Mouse (Mus musculus) monocyte, adult 2 months (primary cell): Measurements from ENCODE around the gene Prps1l3.

Experiments
- DNase-seq, 2 experiments: peaks; one replicate each; pipeline ENCODE4 v3.0.0; 2022; ENCODE audit warnings: low spot score in 2 of 2, low read depth in 1 of 2

Gene Prps1l3

DNA sequence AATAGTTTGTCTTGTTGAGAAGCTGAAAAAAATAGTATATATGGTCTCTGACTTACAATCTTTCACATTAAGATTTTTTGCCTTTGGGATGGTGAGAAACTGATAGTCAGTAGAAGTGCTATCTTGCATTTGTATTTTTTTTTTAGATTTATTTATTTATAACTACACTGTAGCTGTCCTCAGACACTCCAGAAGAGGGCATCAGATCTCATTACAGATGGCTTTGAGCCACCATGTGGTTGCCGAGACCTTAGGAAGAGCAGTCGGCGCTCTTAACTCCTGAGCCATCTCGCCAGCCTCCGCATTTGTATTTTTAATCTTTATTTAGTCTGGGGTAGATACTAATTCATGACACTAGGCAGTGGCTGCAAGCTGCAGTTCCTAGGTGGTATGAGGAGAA, 3.2 kb downstream of the Prps1l3 start:
- no peak for DNase-seq

GRCm38 (mm10) chr12:57243671-57244495, 13.7 kb downstream of the Prps1l3 start:
- no peak for DNase-seq

GRCm38 (mm10) chr12:57258572-57258971, 28.4 kb downstream of the Prps1l3 start:
- no peak for DNase-seq

GRCm38 (mm10) chr12:57275456-57275855, 45.2 kb downstream of the Prps1l3 start:
- DNase-seq, result no peak

DNA sequence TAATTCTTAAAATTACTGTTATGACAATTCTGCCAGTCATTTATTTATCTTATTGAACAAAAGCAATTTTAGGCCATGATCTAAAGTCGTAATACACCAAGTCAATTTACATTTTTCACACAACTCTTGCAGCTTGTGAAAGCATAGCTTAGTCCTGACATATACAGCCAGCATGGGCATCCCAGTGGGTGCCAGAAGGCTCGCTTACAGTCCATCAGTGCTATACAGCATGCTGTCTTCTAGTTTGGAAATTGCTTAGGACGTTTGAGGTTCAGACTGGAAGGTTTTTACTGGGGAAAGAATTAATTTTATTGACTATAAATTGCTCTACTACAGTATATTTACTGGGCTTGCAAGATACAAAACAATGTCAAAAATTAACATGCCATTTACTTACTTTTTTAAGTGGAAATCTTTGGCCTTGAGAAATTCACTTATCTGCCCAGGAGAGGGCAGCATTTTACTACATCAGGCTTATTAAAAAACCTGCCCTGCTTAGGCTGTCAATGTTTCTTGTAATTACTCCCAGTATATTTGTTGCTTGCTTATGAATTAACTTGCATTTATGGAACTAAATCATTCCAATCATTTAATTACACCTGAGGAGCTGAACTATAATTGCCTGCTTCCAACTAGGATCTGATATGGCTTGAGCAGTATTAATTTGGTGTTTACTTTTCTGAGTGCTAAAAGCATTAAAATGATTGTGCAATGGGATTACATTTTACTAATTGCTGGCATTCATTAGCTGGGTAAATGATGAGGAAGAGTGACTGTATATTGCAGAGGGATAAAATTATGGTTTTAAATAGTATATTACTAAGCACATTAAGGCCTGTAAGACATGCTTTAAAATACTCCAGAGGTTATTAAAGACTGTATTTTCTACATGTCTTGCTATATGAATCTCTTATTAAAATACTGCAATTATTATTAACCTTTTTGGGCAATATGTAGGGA, 51.2 kb downstream of the Prps1l3 start:
- DNase-seq, result no peak

- no peak for DNase-seq
Observed at GRCm38 (mm10) chr12:57285303-57286059, 55.3 kb downstream of the Prps1l3 start.
